Mouse (Mus musculus) heart, adult 11 months (tissue): ENCODE measurements around the gene Kif20b.
A peak's percentile ranks its signal among the peaks of the same experiment; 100 is the strongest.

Experiments
- DNase-seq: peaks from one replicate; pipeline ENCODE4 v3.0.0; 2022

Kif20b gene

DNA sequence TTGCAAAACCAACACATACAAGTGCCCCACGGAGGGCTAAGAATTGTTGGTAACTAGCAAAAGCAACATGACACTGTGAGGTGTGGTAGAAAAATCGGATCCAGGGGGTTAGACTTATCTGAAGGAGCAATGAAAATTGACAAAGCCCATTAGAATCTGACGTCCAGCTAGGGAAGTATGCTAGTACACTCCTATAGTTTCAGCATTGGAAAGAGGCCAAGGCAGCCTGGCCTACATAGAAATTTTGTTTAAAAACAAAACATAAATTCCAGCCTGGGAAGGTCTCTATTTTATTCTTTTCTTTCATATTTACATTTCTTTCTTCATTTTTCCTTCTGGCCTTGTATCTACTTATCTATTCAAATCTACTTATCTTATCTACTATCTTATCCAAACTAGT, 1.6 kb upstream of the Kif20b start:
- no peak for DNase-seq

DNA sequence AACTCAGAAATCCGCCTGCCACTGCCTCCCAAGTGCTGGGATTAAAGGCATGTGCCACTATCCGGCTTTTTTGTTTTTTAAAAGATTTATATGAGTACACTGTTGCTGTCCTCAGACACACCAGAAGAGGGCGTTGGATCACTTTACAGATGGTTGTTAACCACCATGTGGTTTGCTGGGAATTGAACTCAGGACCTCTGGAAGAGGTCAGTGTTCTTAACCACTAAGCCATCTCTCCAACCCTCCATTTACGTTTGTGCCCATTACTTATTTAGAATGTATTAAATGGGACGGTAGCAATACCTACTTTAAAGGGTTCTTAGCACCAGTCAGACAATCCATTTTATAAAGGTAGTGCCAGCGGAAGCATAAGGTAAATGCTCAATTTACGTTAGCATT, 909 bp upstream of the Kif20b start:
- no peak for DNase-seq

DNA sequence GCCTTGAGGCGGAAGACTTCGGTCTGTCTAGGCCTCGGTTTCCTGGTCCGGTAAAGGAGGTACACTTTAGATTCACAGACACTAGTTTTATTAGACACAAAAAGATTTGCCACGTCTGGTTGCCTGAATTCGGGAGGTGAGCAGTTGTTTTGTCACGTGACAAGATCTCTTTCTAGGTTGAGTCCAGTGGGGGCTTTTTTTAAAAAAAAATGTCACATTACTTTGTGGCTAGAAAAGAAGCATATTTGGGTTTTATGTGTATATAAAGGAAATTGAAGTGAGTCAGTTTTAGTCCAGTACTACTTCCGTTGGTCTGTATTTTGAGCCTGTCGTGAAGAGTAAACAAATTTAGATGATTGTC, 422 bp downstream of the Kif20b start:
- no peak for DNase-seq

- DNase-seq: no peak
These were observed 25.0 kb downstream of the Kif20b start for GRCm38 (mm10) chr19:34947206-34947605.

DNA sequence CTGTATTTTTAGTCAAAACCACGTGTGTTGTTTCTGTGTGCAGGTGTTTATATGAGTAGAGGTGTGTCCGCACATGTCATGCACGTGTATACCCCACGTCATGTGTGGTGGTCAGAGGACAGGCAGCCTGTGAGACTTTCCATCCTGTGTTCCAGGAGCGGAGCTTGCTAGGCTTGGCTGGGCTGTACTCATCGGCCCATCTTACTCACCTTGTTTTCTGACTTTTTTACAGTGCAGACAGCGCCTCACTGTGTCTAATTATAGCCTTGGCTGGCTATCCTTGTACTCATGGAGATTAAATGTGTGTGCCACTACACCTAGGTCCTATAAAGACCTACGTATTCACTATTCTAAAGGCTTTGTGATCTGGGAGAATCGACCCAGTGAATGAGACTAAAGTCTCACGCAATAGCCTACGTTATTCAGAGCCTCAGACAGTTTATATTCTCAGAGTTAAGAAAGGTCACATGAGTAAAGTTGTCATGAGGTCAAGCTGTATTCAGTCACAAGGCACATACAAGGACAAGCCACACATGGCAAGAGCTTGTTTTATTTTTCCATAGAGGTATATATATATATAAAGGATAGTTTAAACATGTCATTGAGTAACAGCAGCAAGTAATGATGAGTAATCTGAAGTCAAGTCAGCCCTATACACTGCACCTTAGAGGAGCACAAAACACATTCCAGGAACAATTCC, 31.8 kb downstream of the Kif20b start:
- peak; percentile 89 for DNase-seq

DNA sequence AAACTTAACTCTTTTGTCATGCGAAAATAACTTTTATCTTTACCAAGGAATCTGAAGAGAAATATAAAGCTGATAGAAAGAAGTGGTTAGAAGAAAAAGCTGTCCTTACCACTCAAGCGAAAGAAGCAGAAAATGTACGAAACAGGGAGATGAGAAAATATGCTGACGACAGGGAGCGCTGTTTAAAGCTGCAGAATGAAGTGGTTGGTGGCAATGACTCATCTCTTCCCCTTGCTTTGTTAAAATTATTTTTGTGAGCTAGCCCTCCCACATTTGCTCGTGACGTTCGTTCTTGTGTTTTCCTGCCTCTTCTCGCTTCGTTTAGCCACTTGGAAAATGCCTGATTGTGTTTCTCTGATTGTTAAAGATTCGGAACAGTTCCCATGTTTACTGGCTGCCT, 37.2 kb downstream of the Kif20b start:
- DNase-seq: no peak

DNA sequence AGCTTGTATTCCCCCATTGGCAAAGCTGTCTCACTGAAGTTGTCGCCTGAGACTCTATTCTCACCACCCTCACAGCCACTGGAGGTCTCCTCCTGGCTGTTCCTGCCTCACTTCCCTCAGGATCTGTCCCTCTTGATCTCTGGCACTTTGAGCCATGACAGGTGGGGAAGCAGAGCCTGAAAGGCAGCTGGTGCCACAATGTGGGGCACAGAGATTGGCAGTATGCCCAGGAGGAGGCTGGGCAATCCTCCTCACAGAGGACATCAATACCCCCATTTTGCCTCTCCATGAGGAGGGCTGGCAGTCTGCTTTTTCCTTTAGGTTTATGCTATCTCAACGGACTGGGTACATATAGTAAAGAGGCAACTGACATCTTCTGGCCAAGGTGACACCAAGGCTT, 62.6 kb downstream of the Kif20b start:
- DNase-seq: no peak

DNA sequence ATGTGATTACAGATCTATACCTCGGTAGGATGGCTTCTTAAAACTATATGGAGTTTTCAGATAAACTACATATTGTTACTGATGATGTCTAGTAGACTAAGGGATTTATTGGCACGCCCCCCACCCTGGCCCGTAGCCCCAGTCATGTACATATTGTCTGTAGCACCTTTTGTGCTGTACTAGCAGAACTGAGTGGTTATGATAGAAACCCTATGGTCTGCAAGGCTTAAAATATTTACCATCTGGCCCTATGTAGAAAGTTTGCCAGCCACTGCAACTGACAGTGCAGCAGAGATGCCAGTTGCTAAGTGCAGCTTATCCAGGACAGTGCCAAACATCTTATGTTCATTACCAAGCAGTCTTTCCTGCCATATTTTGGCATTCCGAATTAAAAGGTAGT, 68.3 kb downstream of the Kif20b start:
- DNase-seq: no peak

- no peak for DNase-seq
These were observed 70.9 kb downstream of the Kif20b start for GRCm38 (mm10) chr19:34992969-34993527.

- no peak for DNase-seq
These were observed 92.9 kb downstream of the Kif20b start for GRCm38 (mm10) chr19:35015058-35015457.

GRCm38 (mm10) chr19:35017474-35018208, 95.5 kb downstream of the Kif20b start:
- no peak for DNase-seq

DNA sequence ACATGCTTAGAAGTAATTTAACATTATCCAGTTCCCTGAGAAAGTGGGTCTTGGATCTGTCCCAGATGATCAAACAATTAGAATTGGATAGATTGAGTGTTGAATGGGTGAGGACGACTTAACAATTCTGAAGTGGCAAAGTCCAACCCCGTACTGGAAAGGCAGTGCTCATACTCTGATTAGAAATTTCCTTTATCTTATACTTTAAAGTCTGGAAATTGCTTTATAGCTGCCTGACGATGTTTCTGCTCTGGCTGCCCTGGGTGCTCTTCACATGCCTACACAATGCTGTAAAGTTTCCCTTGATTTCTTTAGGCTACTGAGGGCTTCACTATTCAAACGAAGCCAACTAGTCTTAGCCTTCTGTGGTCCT, 96.0 kb downstream of the Kif20b start:
- no peak for DNase-seq
